10 mouse cellular contexts compared by ENCODE assay signal in genomic region chr1:36441101-36441500, GRCm38 (mm10). TPM values are rescaled to one million over a fixed set of nuclear protein-coding genes. Genes with fewer than 3 reads are reported as not detected.
A peak's percentile ranks its signal among the peaks of the same experiment; 100 is the strongest.
DNase-seq lines count a peak whose midpoint lies in the region; ATAC-seq and TF ChIP-seq lines count a peak whose summit lies in the region.
"Had no signal": no experiment of that assay in that cellular context is flagged by ENCODE, and none has a peak within 500 bp of the region (broad histone marks: within the 10 kb centered on the region; RNA-seq: fewer than 3 reads in every experiment).

No protein-coding gene starts in this region.

- H3K36me3 ChIP-seq in heart, adult 2 months (ENCODE audit: control insufficient read depth, insufficient read depth, low read length) = no peaks in the 10 kb centered on the region
- peaks cover 65% of the 10 kb centered on the region for H3K36me3 ChIP-seq in heart, embryonic 12.5 days
- peaks cover 16% of the 10 kb centered on the region for H3K36me3 ChIP-seq in lung, embryonic 16.5 days (ENCODE audit: control insufficient read depth, insufficient read depth, low read length)
- peaks cover 16% of the 10 kb centered on the region; the same call in 1 of the 2 replicates for H3K36me3 ChIP-seq in forebrain, embryonic 11.5 days (ENCODE audit: control insufficient read depth, insufficient read depth, low read length)
- peaks cover 44% of the 10 kb centered on the region for H3K36me3 ChIP-seq in hindbrain, embryonic 12.5 days

- H3K79me2 ChIP-seq in heart, adult 2 months (replicated peaks; ENCODE audit: control insufficient read depth, insufficient read depth, low read length) = no peaks in the 10 kb centered on the region

- no peak for TF ChIP-seq CTCF in heart, adult 2 months (IDR thresholded peaks at IDR 0.05)

- WGBS in heart, adult 2 months = 71% methylated on average over 4 of the region's 4 CpGs
- 88% methylated on average over 4 of the region's 4 CpGs for WGBS in heart, embryonic 12.5 days
- WGBS in lung, embryonic 16.5 days = 56% methylated on average over 4 of the region's 4 CpGs
- WGBS in forebrain, embryonic 11.5 days = 90% methylated on average over 4 of the region's 4 CpGs
- WGBS in hindbrain, embryonic 12.5 days = 92% methylated on average over 4 of the region's 4 CpGs

- peak; percentile 23 to 41 for DNase-seq in heart, adult 2 months
- DNase-seq in brain, adult 2 months (ENCODE audit: low read depth, low spot score) = peak; percentile 94
- peak; percentile 45 for DNase-seq in gastrocnemius, postnatal 25 days
- no peak for DNase-seq in kidney, adult 9 months
- DNase-seq in forebrain, embryonic 11.5 days (ENCODE audit: low spot score) = no peak
- DNase-seq: liver, postnatal 0 days had no signal

- no peak overlapping the region for H3K4me3 ChIP-seq in heart, adult 2 months
- no peak overlapping the region for H3K4me3 ChIP-seq in heart, embryonic 12.5 days
- no peak overlapping the region for H3K4me3 ChIP-seq in lung, embryonic 16.5 days (ENCODE audit: low read length)
- no peak overlapping the region for H3K4me3 ChIP-seq in forebrain, embryonic 11.5 days (ENCODE audit: low read depth, low read length)
- H3K4me3 ChIP-seq in hindbrain, embryonic 12.5 days = no peak overlapping the region

- ATAC-seq in heart, embryonic 12.5 days (ENCODE audit: insufficient number of reproducible peaks, low FRiP score) = no peak
- peak; percentile 41; the same call in 1 of the 2 replicates for ATAC-seq in lung, embryonic 16.5 days (ENCODE audit: low read depth)
- no peak for ATAC-seq in forebrain, embryonic 11.5 days (replicated peaks; ENCODE audit: low FRiP score)
- no peak for ATAC-seq in hindbrain, embryonic 12.5 days (ENCODE audit: low FRiP score)
- ATAC-seq: liver, postnatal 0 days had no signal

- no peak overlapping the region for H3K27ac ChIP-seq in heart, adult 2 months
- H3K27ac ChIP-seq in heart, embryonic 12.5 days (ENCODE audit: poor library complexity, severe bottlenecking) = no peak overlapping the region
- H3K27ac ChIP-seq in lung, embryonic 16.5 days (ENCODE audit: low read length) = no peak overlapping the region
- no peak overlapping the region for H3K27ac ChIP-seq in forebrain, embryonic 11.5 days (ENCODE audit: low read depth, low read length)
- H3K27ac ChIP-seq in hindbrain, embryonic 12.5 days = no peak overlapping the region
- H3K27ac ChIP-seq: hindbrain, embryonic 14.5 days had no signal

- TF ChIP-seq POLR2A in heart, adult 2 months (IDR thresholded peaks at IDR 0.05; ENCODE audit: insufficient read depth, low read depth, low read length) = no peak

- no peak overlapping the region for H3K9ac ChIP-seq in heart, adult 2 months (ENCODE audit: low read depth, low read length)
- no peak overlapping the region for H3K9ac ChIP-seq in heart, embryonic 12.5 days
- no peak overlapping the region for H3K9ac ChIP-seq in lung, embryonic 16.5 days (ENCODE audit: low read length)
- H3K9ac ChIP-seq in forebrain, embryonic 11.5 days (ENCODE audit: low read length) = no peak overlapping the region
- no peak overlapping the region for H3K9ac ChIP-seq in hindbrain, embryonic 12.5 days
- H3K9ac ChIP-seq: hindbrain, embryonic 14.5 days; liver, postnatal 0 days had no signal

- intact Hi-C loops in heart, adult 2 months (cut with DNase I) = loop anchor here (5.0 kb wide), 1 partner anchor 51 kb away; no protein-coding TSS in a partner anchor

- no peaks in the 10 kb centered on the region for H3K27me3 ChIP-seq in heart, adult 2 months (ENCODE audit: control insufficient read depth, insufficient read depth, low read length)
- H3K27me3 ChIP-seq in heart, embryonic 12.5 days (replicated peaks) = no peaks in the 10 kb centered on the region
- H3K27me3 ChIP-seq in lung, embryonic 16.5 days (ENCODE audit: control insufficient read depth, insufficient read depth, low read depth, low read length) = no peaks in the 10 kb centered on the region
- no peaks in the 10 kb centered on the region for H3K27me3 ChIP-seq in forebrain, embryonic 11.5 days (ENCODE audit: control insufficient read depth, insufficient read depth, low read length)
- no peaks in the 10 kb centered on the region for H3K27me3 ChIP-seq in hindbrain, embryonic 12.5 days

- H3K9me3 ChIP-seq in heart, embryonic 12.5 days (replicated peaks) = no peaks in the 10 kb centered on the region
- H3K9me3 ChIP-seq in lung, embryonic 16.5 days (ENCODE audit: control insufficient read depth, low read length) = no peaks in the 10 kb centered on the region
- no peaks in the 10 kb centered on the region for H3K9me3 ChIP-seq in forebrain, embryonic 11.5 days (ENCODE audit: control insufficient read depth, low read length)
- H3K9me3 ChIP-seq in hindbrain, embryonic 12.5 days (replicated peaks) = no peaks in the 10 kb centered on the region

- peaks cover 4% of the 10 kb centered on the region for H3K4me1 ChIP-seq in heart, adult 2 months (ENCODE audit: control insufficient read depth, insufficient read depth, low read length)
- peaks cover 3% of the 10 kb centered on the region for H3K4me1 ChIP-seq in heart, embryonic 12.5 days (replicated peaks)
- 0 out of 2 replicates have a peak, but pooled peaks cover 4% of the 10 kb centered on the region for H3K4me1 ChIP-seq in lung, embryonic 16.5 days (replicated peaks; ENCODE audit: control insufficient read depth, insufficient read depth, low read length)
- no peaks in the 10 kb centered on the region for H3K4me1 ChIP-seq in forebrain, embryonic 11.5 days (replicated peaks; ENCODE audit: control insufficient read depth, insufficient read depth, low read length)
- H3K4me1 ChIP-seq in hindbrain, embryonic 12.5 days = peaks cover 10% of the 10 kb centered on the region

- TF ChIP-seq EP300 in heart, adult 2 months (IDR thresholded peaks at IDR 0.05; ENCODE audit: insufficient read depth, low read depth, low read length) = no peak

- no peak overlapping the region for H3K4me2 ChIP-seq in heart, embryonic 12.5 days
- H3K4me2 ChIP-seq in lung, embryonic 16.5 days (ENCODE audit: low read depth, low read length) = no peak overlapping the region
- H3K4me2 ChIP-seq in forebrain, embryonic 11.5 days (ENCODE audit: low read depth, low read length, severe bottlenecking) = no peak overlapping the region
- H3K4me2 ChIP-seq in hindbrain, embryonic 12.5 days (replicated peaks) = no peak overlapping the region
- H3K4me2 ChIP-seq: hindbrain, embryonic 14.5 days had no signal

RNA-seq across cellular contexts. Expression of gene Lman2l, which starts 4.0 kb away (rescaled TPM):
- 10 to 100 TPM; 26.3 to 26.5 TPM for total RNA-seq in heart, adult 2 months (2021)
- polyA plus RNA-seq in heart, adult 2 months (2012; rRNA removed) = 16.8 and 25.7 TPM in 2 replicates
- 53.8 and 57.7 TPM in 2 replicates for polyA plus RNA-seq in heart, embryonic 12.5 days (2016; fragmentation: Nextera tagmentation; extraction: Ambion mirVana)
- total RNA-seq in gastrocnemius, postnatal 25 days (2021) = 10 to 100 TPM; 18.9 to 21.7 TPM
- polyA plus RNA-seq in lung, embryonic 16.5 days (2015; fragmentation: Nextera tagmentation; extraction: Ambion mirVana) = 45.6 and 48.5 TPM in 2 replicates
- polyA plus RNA-seq in forebrain, embryonic 11.5 days (2014; fragmentation: Nextera tagmentation; extraction: Ambion mirVana) = 37.4 and 40.9 TPM in 2 replicates
- polyA plus RNA-seq in hindbrain, embryonic 12.5 days (2016; fragmentation: Nextera tagmentation; extraction: Ambion mirVana) = 74.3 and 76.7 TPM in 2 replicates

RNA-seq across cellular contexts. Expression of gene Cnnm4, which starts 30.3 kb away (rescaled TPM):
- total RNA-seq in heart, adult 2 months (2021) = 1 to 10 TPM; 4.4 to 4.6 TPM
- polyA plus RNA-seq in heart, adult 2 months (2012; rRNA removed) = 3.9 and 4.4 TPM in 2 replicates
- 6.2 and 7.3 TPM in 2 replicates for polyA plus RNA-seq in heart, embryonic 12.5 days (2016; fragmentation: Nextera tagmentation; extraction: Ambion mirVana)
- 10 to 100 TPM in 1 of 2 experiments, 1 to 10 TPM in 1; 8.4 to 10.5 TPM for total RNA-seq in gastrocnemius, postnatal 25 days (2021)
- 12.3 and 13.0 TPM in 2 replicates for polyA plus RNA-seq in lung, embryonic 16.5 days (2015; fragmentation: Nextera tagmentation; extraction: Ambion mirVana)
- polyA plus RNA-seq in forebrain, embryonic 11.5 days (2014; fragmentation: Nextera tagmentation; extraction: Ambion mirVana) = 14.6 and 15.0 TPM in 2 replicates
- polyA plus RNA-seq in hindbrain, embryonic 12.5 days (2016; fragmentation: Nextera tagmentation; extraction: Ambion mirVana) = 11.3 and 11.5 TPM in 2 replicates

Comparison
In these comparisons a context has a peak if more than half of its experiments do, and no peak if none do; other contexts are left out.
1. DNase-seq: peak in heart, adult 2 months (2 of 2), brain, adult 2 months (single experiment) and gastrocnemius, postnatal 25 days (single experiment); none in kidney, adult 9 months (single experiment) and forebrain, embryonic 11.5 days (single experiment).